Mouse (Mus musculus) heart, embryonic 14.5 days (tissue): ENCODE measurements around the gene Gga1. TPM values are rescaled to one million over a fixed set of nuclear protein-coding genes. Genes with fewer than 3 reads are reported as not detected.

ENCODE experiments used
- ATAC-seq: fragments of 200-750 bp; cut with Nextera tagmentation; 2 replicates; pipeline ENCODE4 v1.8.0; 2017; ENCODE audit warnings: low read depth, moderate TSS enrichment; ENCODE audit not compliant: insufficient number of reproducible peaks, insufficient read depth, low FRiP score
- H3K27ac ChIP-seq, 2 experiments: fragments of 200-500 bp in 1 of 2; fragments of 300-500 bp in 1 of 2; sonication (generic) in 1 of 2; replicated peaks in 1 of 2; 2 replicates each; pipeline ENCODE4 v1.5.1; 2012 to 2014; ENCODE audit warnings: low read depth in 2 of 2, low read length in 2 of 2, control low read depth in 1 of 2, mild to moderate bottlenecking in 1 of 2, mixed read lengths in 1 of 2; ENCODE audit not compliant: control insufficient read depth in 1 of 2, insufficient read depth in 1 of 2
- H3K27me3 ChIP-seq: fragments of 300-500 bp; sonication (generic); 2 replicates; pipeline ENCODE4 v1.6.1; 2014; ENCODE audit warnings: mild to moderate bottlenecking, low read length, control low read depth; ENCODE audit not compliant: control insufficient read depth, insufficient read depth
- H3K36me3 ChIP-seq: fragments of 300-500 bp; sonication (generic); 2 replicates; pipeline ENCODE4 v1.6.1; 2014; ENCODE audit warnings: mild to moderate bottlenecking, control low read depth, low read length, mixed read lengths; ENCODE audit not compliant: control insufficient read depth, insufficient read depth
- H3K4me1 ChIP-seq, 2 experiments: fragments of 200-500 bp in 1 of 2; fragments of 300-500 bp in 1 of 2; sonication (generic) in 1 of 2; 2 replicates each; pipeline ENCODE4 v1.6.1; 2012 to 2014; ENCODE audit warnings: low read length in 2 of 2, control low read depth in 1 of 2, mixed read lengths in 1 of 2; ENCODE audit not compliant: control insufficient read depth in 2 of 2, insufficient read depth in 2 of 2
- H3K4me2 ChIP-seq: fragments of 300-500 bp; sonication (generic); 2 replicates; pipeline ENCODE4 v1.6.1; 2014; ENCODE audit warnings: mild to moderate bottlenecking, low read length
- H3K4me3 ChIP-seq, 2 experiments: fragments of 200-500 bp in 1 of 2; fragments of 300-500 bp in 1 of 2; sonication (generic) in 1 of 2; 2 replicates each; pipeline ENCODE4 v1.5.1; 2012 to 2014; ENCODE audit warnings: low read length in 2 of 2, mild to moderate bottlenecking in 2 of 2, control low read depth in 1 of 2, low read depth in 1 of 2, moderate library complexity in 1 of 2; ENCODE audit not compliant: control insufficient read depth in 1 of 2, insufficient read depth in 1 of 2
- H3K9ac ChIP-seq: fragments of 300-500 bp; sonication (generic); 2 replicates; pipeline ENCODE4 v1.6.1; 2014; ENCODE audit warnings: mild to moderate bottlenecking, low read length
- H3K9me3 ChIP-seq: fragments of 300-500 bp; sonication (generic); 2 replicates; pipeline ENCODE4 v1.6.1; 2016; ENCODE audit warnings: low read length, control low read depth; ENCODE audit not compliant: control insufficient read depth
- WGBS: fragments of 180-500 bp; shearing (Covaris S2); extraction: QIAGEN DNeasy Blood & Tissue Kit; methylation state at CpG from one replicate; pipeline ENCODE4 v1.1.7; 2014; 5-methylcytosine and 5-hydroxymethylcytosine counted together
- polyA plus RNA-seq: library from polyadenylated mRNA; unstranded; fragments of >200 nt; fragmentation: Nextera tagmentation; extraction: Ambion mirVana; gene quantifications from 2 replicates; pipeline ENCODE4 v1.2.1, GENCODE M21; 2014

The Gga1 gene
- polyA plus RNA-seq, 1 experiment from 2014 or later, result 33.2 TPM

- H3K4me1 ChIP-seq, result peaks cover 28 to 36% of the 10 kb centered on the region in 2 experiments
- WGBS, result 70% methylated on average over 6 of the region's 6 CpGs
- 0 out of 4 replicates have a peak overlapping the region, but pooled peaks of 1 of the 2 experiments have one; percentile 96 for H3K27ac ChIP-seq
- ATAC-seq, result no peak
- no peaks in the 10 kb centered on the region for H3K9me3 ChIP-seq
- no peak overlapping the region for H3K4me3 ChIP-seq
- no peak overlapping the region for H3K9ac ChIP-seq
- no peaks in the 10 kb centered on the region for H3K27me3 ChIP-seq
- 0 out of 2 replicates have a peak, but pooled peaks cover 3% of the 10 kb centered on the region for H3K36me3 ChIP-seq
- no peak overlapping the region for H3K4me2 ChIP-seq
Observed at GRCm38 (mm10) chr15:78841161-78841790, 35.7 kb upstream of the Gga1 start.

DNA sequence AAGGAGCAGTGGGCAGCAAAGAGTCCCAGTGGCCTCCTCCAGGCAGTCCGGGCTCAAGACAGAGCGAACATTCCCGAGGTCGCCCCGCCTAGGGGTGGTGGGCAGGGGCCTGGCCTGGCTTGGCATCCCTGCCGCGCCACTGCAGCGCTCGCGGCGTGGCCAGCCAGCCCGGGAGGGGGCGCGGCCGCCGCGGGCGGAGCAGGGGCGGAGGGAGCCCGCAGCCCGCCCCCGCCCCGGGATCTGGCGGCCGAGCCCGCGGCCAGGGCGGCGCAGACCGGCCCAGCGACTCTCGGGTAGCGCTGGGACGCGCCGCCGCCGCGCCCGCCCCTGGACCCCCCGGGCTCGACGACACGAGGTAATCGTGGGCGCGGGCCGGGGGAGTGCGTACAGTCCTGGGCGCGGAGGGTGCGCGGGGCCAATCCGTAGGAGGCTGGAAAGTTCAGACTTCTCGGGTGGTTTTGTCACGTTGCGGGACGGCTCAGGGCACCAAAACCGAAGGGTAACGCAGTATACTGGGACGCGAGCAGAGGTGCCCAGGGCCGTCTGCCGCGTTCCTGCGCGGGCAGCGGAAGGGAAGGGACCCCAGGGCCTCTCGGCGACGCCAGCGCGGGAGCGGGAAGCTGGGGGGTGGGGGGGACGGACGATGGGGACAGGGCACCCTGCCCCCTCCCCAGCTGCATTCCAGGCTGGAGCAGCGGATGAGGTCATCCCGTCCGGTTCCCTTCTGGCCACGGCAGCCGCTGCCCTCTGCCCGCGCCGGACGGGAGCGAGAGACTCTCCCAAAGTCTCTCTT is 34.4 kb upstream of the Gga1 start, which contains the start of gene Cdc42ep1:
Cdc42ep1 (plus strand) TSS at position 254 of the 793 bp plus-strand sequence.
- Histone ChIP-seq H3K9me3 (no peaks in the 10 kb centered on the region), H3K9ac (peak within 1 kb of the TSS; percentile 93), H3K4me1 (peaks cover 25 to 38% of the 10 kb centered on the region in 2 experiments), H3K4me2 (peak within 1 kb of the TSS; percentile 89), H3K27ac (peak within 1 kb of the TSS; percentile 96), H3K27me3 (no peaks in the 10 kb centered on the region), H3K36me3 (peaks cover 15% of the 10 kb centered on the region), H3K4me3 (peak within 1 kb of the TSS; percentile 74 to 85)
- WGBS, result under 1% methylated on average over 85 of the region's 86 CpGs
- peak; percentile 81 for ATAC-seq

GRCm38 (mm10) chr15:78843581-78844469 is 33.2 kb upstream of the Gga1 start:
- peak overlapping the region; percentile 96 for H3K27ac ChIP-seq
- no peaks in the 10 kb centered on the region for H3K9me3 ChIP-seq
- WGBS, result 38% methylated on average over 21 of the region's 21 CpGs
- peak overlapping the region; percentile 74 to 85 for H3K4me3 ChIP-seq
- ATAC-seq, result no peak
- peaks cover 22% of the 10 kb centered on the region for H3K36me3 ChIP-seq
- no peaks in the 10 kb centered on the region for H3K27me3 ChIP-seq
- H3K9ac ChIP-seq, result peak overlapping the region; percentile 93
- H3K4me1 ChIP-seq, result peaks cover 25 to 40% of the 10 kb centered on the region in 2 experiments
- peak overlapping the region; percentile 89 for H3K4me2 ChIP-seq

GRCm38 (mm10) chr15:78844791-78845190 is 32.2 kb upstream of the Gga1 start:
- ATAC-seq, result no peak
- 24% methylated on average over 9 of the region's 9 CpGs for WGBS
- Histone ChIP-seq H3K27ac (peak overlapping the region; percentile 96), H3K27me3 (no peaks in the 10 kb centered on the region), H3K9ac (peak overlapping the region; percentile 93), H3K4me3 (peak overlapping the region; percentile 74 to 85), H3K4me1 (peaks cover 25 to 36% of the 10 kb centered on the region in 2 experiments), H3K4me2 (peak overlapping the region; percentile 89), H3K9me3 (no peaks in the 10 kb centered on the region), H3K36me3 (peaks cover 32% of the 10 kb centered on the region)

- Histone ChIP-seq H3K4me3 (peak overlapping the region; percentile 16 to 74; a peak in 3 of 4 replicates), H3K36me3 (peaks cover 37% of the 10 kb centered on the region), H3K4me2 (peak overlapping the region; percentile 89), H3K9ac (peak overlapping the region; percentile 93), H3K4me1 (peaks cover 22 to 37% of the 10 kb centered on the region in 2 experiments), H3K9me3 (no peaks in the 10 kb centered on the region), H3K27ac (peak overlapping the region; percentile 46 to 96), H3K27me3 (no peaks in the 10 kb centered on the region)
- 18% methylated on average over 11 of the region's 11 CpGs for WGBS
- no peak for ATAC-seq
Observed at GRCm38 (mm10) chr15:78845321-78845720, 31.7 kb upstream of the Gga1 start.

DNA sequence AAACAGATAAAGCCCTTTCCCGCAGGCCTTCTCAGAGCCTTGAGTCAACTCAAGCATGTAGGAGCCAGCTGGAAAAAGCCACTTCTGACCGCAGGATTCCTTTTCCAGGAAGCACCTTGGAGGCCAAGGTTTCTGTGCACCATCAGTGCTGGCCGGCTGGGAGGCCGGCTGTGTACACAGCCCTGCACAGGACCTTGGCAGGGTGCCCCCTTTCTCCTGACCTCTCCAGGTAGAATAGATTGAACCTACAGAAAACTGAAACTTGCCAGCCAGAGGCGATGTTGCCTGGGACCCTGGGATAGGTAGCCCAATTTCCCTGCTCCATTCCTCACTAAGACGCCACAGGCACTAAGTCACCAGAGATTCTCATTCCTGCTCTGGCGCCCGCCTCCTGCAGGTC is 31.1 kb upstream of the Gga1 start:
- ATAC-seq, result no peak
- peak overlapping the region; percentile 46 to 96; a peak in 3 of 4 replicates for H3K27ac ChIP-seq
- H3K4me1 ChIP-seq, result peaks cover 26 to 43% of the 10 kb centered on the region in 2 experiments
- WGBS, result 72% methylated on average over 8 of the region's 8 CpGs
- H3K9me3 ChIP-seq, result no peaks in the 10 kb centered on the region
- peak overlapping the region; percentile 93 for H3K9ac ChIP-seq
- H3K27me3 ChIP-seq, result no peaks in the 10 kb centered on the region
- peaks cover 39% of the 10 kb centered on the region for H3K36me3 ChIP-seq
- H3K4me3 ChIP-seq, result peak overlapping the region in 1 of 2 experiments; percentile 74; a peak in 1 of 4 replicates
- H3K4me2 ChIP-seq, result peak overlapping the region; percentile 89

DNA sequence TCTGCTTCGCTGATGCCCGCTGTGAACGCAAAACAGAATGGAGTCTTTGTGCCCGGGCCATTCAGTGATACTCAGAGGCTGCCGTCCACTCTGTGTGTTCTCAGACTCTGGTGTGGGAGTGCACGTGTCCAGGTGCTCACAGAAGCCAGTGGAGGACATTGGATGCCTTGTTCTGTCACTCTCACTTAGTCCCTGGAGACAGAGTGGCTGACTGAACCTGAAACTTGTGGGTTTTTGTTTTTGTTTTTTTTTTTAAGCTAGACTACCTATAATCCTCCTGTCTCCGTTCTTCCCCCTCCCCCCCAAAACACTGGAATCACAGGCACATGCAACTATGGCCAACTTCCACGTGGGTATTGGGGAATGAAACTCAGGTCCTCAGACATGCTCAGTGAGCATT is 30.6 kb upstream of the Gga1 start:
- Histone ChIP-seq H3K4me1 (peaks cover 29 to 47% of the 10 kb centered on the region in 2 experiments), H3K27me3 (no peaks in the 10 kb centered on the region), H3K9me3 (no peaks in the 10 kb centered on the region), H3K36me3 (peaks cover 39% of the 10 kb centered on the region), H3K4me2 (peak overlapping the region; percentile 89; the same call in 1 of the 2 replicates), H3K27ac (no peak overlapping the region), H3K4me3 (no peak overlapping the region), H3K9ac (peak overlapping the region; percentile 93; the same call in 1 of the 2 replicates)
- no peak for ATAC-seq
- WGBS, result 79% methylated on average over 8 of the region's 8 CpGs
